Mouse (Mus musculus) lung, postnatal 0 days (tissue): ENCODE measurements around the gene Zfp740. TPM values are rescaled to one million over a fixed set of nuclear protein-coding genes. Genes with fewer than 3 reads are reported as not detected.
A peak's percentile ranks its signal among the peaks of the same experiment; 100 is the strongest.

Experiments
- ATAC-seq: fragments of 200-750 bp; cut with Nextera tagmentation; 2 replicates; pipeline ENCODE4 v1.8.0; 2017; ENCODE audit warnings: moderate library complexity
- DNase-seq: peaks from one replicate; pipeline ENCODE4 v3.0.0-alpha.2; 2016; ENCODE audit warnings: low spot score
- H3K27ac ChIP-seq: fragments of 300-500 bp; sonication (generic); 2 replicates; pipeline ENCODE4 v1.5.1; 2014; ENCODE audit warnings: antibody characterized with exemption, mild to moderate bottlenecking, low read length, mixed read lengths
- H3K27me3 ChIP-seq: fragments of 300-500 bp; sonication (generic); replicated peaks from 2 replicates; pipeline ENCODE4 v1.6.1; 2014; ENCODE audit warnings: low read length, mixed read lengths; ENCODE audit not compliant: insufficient read depth
- H3K36me3 ChIP-seq: fragments of 300-500 bp; sonication (generic); 2 replicates; pipeline ENCODE4 v1.6.1; 2014; ENCODE audit warnings: low read length, mixed read lengths; ENCODE audit not compliant: insufficient read depth
- H3K4me1 ChIP-seq: fragments of 300-500 bp; sonication (generic); 2 replicates; pipeline ENCODE4 v1.6.1; 2014; ENCODE audit warnings: antibody characterized with exemption, low read depth, low read length, mixed read lengths; ENCODE audit not compliant: insufficient read depth
- H3K4me2 ChIP-seq: fragments of 300-500 bp; sonication (generic); replicated peaks from 2 replicates; pipeline ENCODE4 v1.6.1; 2014; ENCODE audit warnings: low read depth, mild to moderate bottlenecking, low read length, moderate library complexity, mixed read lengths
- H3K4me3 ChIP-seq: fragments of 300-500 bp; sonication (generic); 2 replicates; pipeline ENCODE4 v1.5.1; 2014; ENCODE audit warnings: low read depth, low read length
- H3K9ac ChIP-seq: fragments of 300-500 bp; sonication (generic); replicated peaks from 2 replicates; pipeline ENCODE4 v1.6.1; 2014; ENCODE audit warnings: low read depth, mild to moderate bottlenecking
- H3K9me3 ChIP-seq: fragments of 300-500 bp; sonication (generic); 2 replicates; pipeline ENCODE4 v1.6.1; 2016; ENCODE audit warnings: low read length, mixed read lengths
- CTCF ChIP-seq: IDR thresholded peaks from 2 replicates; pipeline ENCODE4 v1.5.1; 2016; ENCODE audit warnings: antibody characterized with exemption, mild to moderate bottlenecking
- EP300 ChIP-seq: IDR thresholded peaks from 2 replicates; pipeline ENCODE4 v1.6.1; 2016; ENCODE audit warnings: antibody characterized with exemption, mild to moderate bottlenecking, control low read depth
- WGBS: fragments of 180-500 bp; shearing (Covaris S2); extraction: QIAGEN DNeasy Blood & Tissue Kit; methylation state at CpG from one replicate; pipeline ENCODE4 v1.1.7; 2014; 5-methylcytosine and 5-hydroxymethylcytosine counted together
- polyA plus RNA-seq: library from polyadenylated mRNA; unstranded; fragments of >200 nt; fragmentation: Nextera tagmentation; extraction: Ambion mirVana; gene quantifications from 2 replicates; pipeline ENCODE4 v1.2.1, GENCODE M21; 2015

Zfp740 gene
- polyA plus RNA-seq, 1 experiment from 2014 or later: 31.9 TPM

DNA sequence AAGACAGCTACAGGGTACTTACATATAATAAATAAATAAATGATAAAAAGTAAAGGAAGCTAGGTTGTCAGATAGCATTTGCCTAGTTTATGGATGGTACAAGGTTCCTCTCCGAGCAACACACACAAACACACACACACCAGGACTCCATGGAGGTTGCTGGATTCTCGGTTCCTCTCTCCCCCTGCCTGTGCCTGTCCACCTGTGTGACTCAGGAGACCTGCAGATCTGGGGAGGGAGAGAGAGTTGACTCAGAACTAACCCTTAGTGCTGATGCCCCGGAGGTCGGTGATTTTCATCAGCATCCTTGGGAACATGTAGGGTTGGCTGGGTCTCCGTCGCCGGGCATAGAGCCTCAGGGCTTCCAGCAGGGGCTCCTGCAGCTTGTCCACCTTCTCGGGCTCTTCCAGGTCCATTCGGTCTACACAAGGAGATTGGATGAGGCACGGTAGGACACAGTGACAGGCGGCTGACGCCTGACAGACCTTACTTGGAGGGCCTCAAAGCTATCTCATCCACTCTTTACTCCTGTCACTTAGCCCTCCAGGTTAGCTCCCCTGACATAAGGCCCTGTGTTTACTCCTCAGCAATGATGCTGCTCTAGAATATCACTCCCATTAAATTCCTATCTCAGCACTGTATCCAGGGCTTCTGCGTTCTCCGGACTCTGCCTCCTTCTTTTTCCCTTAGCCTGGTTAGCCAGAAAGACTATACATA is 35.7 kb downstream of the Zfp740 start:
- no peak overlapping the region for H3K27ac ChIP-seq
- H3K9ac ChIP-seq: no peak overlapping the region
- peaks cover 21% of the 10 kb centered on the region; the same call in 1 of the 2 replicates for H3K36me3 ChIP-seq
- peaks cover 26% of the 10 kb centered on the region for H3K4me1 ChIP-seq
- ATAC-seq (no peak), DNase-seq (no peak)
- no peaks in the 10 kb centered on the region for H3K9me3 ChIP-seq
- TF ChIP-seq EP300 (no peak), CTCF (no peak)
- H3K4me2 ChIP-seq: no peak overlapping the region
- no peaks in the 10 kb centered on the region for H3K27me3 ChIP-seq
- no peak overlapping the region for H3K4me3 ChIP-seq
- WGBS: 87% methylated on average over 14 of the region's 14 CpGs

DNA sequence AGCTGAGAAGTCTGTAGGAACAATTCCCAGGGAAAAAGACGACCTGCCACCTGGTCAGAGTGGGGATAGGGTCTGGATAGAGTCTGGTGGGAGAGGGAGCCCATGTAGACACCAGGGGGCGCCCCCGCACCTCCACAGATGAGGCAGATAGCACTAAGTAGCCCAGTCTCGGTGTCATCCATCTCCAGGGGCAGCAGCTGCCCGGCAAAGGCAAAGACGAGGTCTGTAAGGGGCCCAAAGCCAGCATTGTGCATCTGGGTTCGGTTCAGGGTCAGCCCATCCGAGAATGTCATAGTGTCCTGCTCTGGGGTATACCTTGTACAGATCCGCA is 36.2 kb downstream of the Zfp740 start:
- Histone ChIP-seq H3K9ac (no peak overlapping the region), H3K27me3 (no peaks in the 10 kb centered on the region), H3K4me1 (peaks cover 29% of the 10 kb centered on the region), H3K4me3 (no peak overlapping the region), H3K36me3 (peaks cover 21% of the 10 kb centered on the region; the same call in 1 of the 2 replicates), H3K4me2 (no peak overlapping the region), H3K9me3 (no peaks in the 10 kb centered on the region), H3K27ac (0 out of 2 replicates have a peak overlapping the region, but pooled peaks have one; percentile 14)
- peak; percentile 25 for ATAC-seq
- peak; percentile 82 for DNase-seq
- peak; percentile 91 for TF ChIP-seq CTCF
- TF ChIP-seq EP300: no peak; the same call in 1 of the 2 replicates
- WGBS: 14% methylated on average over 9 of the region's 9 CpGs

DNA sequence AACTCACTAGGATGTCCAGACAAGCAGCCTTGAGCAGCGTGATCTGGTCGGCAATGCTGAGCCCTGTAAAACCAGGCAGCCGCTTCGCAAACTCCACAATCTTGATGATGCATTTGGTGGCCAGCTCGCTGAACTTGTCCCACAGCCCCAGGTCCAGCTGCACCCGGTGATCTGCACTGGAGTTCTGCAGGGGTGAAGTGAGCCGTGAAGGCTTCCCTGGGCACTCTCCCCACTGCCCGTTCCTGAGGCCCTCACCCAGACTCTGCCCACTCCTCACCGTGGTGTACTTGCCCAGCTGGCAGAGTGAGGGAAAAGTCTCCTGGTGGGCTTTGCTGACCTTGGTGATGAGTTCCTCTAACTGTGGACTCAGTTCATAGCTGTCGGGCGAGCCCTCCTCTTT is 36.8 kb downstream of the Zfp740 start:
- H3K9me3 ChIP-seq: no peaks in the 10 kb centered on the region
- H3K4me3 ChIP-seq: no peak overlapping the region
- peaks cover 21% of the 10 kb centered on the region; the same call in 1 of the 2 replicates for H3K36me3 ChIP-seq
- 73% methylated on average over 11 of the region's 11 CpGs for WGBS
- 0 out of 2 replicates have a peak overlapping the region, but pooled peaks have one; percentile 14 for H3K27ac ChIP-seq
- H3K9ac ChIP-seq: no peak overlapping the region
- DNase-seq: no peak
- TF ChIP-seq EP300 (no peak), CTCF (no peak)
- no peaks in the 10 kb centered on the region for H3K27me3 ChIP-seq
- peaks cover 32% of the 10 kb centered on the region for H3K4me1 ChIP-seq
- no peak for ATAC-seq
- no peak overlapping the region for H3K4me2 ChIP-seq

DNA sequence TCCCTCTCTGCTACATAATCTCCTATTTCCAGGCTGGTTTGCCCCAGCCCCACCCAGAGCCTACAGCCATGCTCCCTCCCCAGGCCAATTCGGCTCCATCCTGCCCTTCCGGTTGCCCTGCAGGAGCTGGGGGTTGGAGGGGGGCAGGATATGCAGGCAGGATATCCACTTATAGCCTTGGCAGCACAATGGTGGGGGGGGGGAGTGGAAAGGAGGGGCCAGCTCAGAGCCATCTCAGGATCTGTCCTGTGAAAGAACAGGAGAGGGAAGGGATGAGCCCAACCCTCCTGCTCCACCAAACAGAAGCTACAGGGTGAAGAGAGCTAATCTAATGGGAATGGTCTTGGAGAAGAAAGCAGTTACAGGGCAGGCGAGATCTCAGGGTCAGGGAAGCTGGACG is 37.6 kb downstream of the Zfp740 start:
- peak; percentile 44 for ATAC-seq

DNA sequence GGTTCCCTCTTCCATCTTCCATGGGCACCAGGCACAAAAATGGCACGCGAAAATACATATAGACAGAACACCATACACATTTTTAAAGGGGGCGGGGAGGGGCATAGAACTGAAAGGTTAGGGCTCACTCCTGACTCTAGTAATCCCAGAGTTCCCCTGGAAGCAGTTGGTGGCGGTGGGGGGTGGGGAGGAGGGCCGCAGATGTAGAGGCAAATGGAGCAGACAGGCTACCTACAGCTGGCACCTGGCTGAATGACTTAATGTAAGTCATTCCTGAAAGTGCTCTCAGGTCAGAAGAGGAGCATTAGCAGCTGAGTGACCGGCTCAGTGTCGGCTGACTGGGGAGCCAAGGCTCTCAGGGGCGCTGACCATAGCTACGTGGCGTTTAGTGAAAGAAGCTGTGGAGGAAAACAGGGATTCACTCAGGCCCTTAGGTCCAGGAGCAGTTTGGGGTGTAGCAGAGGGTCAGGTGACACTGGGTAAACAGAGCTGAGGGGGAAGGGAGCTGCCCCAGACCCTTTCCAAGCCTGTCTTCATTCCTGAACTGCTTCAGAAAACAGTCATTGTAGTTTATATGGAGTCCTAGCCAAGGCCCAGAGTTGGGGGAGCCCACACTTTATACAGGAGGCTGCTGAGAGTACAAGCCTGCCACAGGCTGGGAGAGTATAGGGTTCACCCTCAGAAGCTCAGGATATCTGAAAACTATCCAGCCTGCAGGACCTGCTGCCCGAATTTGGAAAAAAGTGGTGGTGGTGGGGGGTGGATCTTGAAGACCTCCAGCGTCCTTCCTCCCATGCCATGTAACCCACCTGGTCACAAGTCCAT is 39.6 kb downstream of the Zfp740 start:
- Histone ChIP-seq H3K9ac (0 out of 2 replicates have a peak overlapping the region, but pooled peaks have one; percentile 9), H3K4me1 (peaks cover 31% of the 10 kb centered on the region), H3K27me3 (no peaks in the 10 kb centered on the region), H3K27ac (peak overlapping the region; percentile 99), H3K9me3 (no peaks in the 10 kb centered on the region), H3K36me3 (peaks cover 15% of the 10 kb centered on the region; the same call in 1 of the 2 replicates), H3K4me2 (peak overlapping the region; percentile 72), H3K4me3 (peak overlapping the region; percentile 67; the same call in 1 of the 2 replicates)
- no peak for TF ChIP-seq CTCF
- TF ChIP-seq EP300: no peak
- WGBS: 44% methylated on average over 12 of the region's 12 CpGs
- DNase-seq (no peak), ATAC-seq (no peak)

More for the DNA sequence above, 37.6 kb downstream of the Zfp740 start:
- peak; percentile 67 for DNase-seq
- Histone ChIP-seq H3K36me3 (peaks cover 21% of the 10 kb centered on the region; the same call in 1 of the 2 replicates), H3K4me2 (no peak overlapping the region), H3K9ac (no peak overlapping the region), H3K9me3 (no peaks in the 10 kb centered on the region), H3K4me1 (peaks cover 33% of the 10 kb centered on the region), H3K4me3 (no peak overlapping the region), H3K27ac (peak overlapping the region; percentile 27; the same call in 1 of the 2 replicates), H3K27me3 (no peaks in the 10 kb centered on the region)
- TF ChIP-seq CTCF (no peak), EP300 (peak; percentile 91)
- 52% methylated on average over 4 of the region's 4 CpGs for WGBS
